Mouse (Mus musculus): ENCODE data around the gene Rpl9. TPM values are rescaled to one million over a fixed set of nuclear protein-coding genes. Genes with fewer than 3 reads are reported as not detected.

Gene Rpl9
- polyA plus RNA-seq, 1 experiment from 2014 or later = 925 TPM

DNA sequence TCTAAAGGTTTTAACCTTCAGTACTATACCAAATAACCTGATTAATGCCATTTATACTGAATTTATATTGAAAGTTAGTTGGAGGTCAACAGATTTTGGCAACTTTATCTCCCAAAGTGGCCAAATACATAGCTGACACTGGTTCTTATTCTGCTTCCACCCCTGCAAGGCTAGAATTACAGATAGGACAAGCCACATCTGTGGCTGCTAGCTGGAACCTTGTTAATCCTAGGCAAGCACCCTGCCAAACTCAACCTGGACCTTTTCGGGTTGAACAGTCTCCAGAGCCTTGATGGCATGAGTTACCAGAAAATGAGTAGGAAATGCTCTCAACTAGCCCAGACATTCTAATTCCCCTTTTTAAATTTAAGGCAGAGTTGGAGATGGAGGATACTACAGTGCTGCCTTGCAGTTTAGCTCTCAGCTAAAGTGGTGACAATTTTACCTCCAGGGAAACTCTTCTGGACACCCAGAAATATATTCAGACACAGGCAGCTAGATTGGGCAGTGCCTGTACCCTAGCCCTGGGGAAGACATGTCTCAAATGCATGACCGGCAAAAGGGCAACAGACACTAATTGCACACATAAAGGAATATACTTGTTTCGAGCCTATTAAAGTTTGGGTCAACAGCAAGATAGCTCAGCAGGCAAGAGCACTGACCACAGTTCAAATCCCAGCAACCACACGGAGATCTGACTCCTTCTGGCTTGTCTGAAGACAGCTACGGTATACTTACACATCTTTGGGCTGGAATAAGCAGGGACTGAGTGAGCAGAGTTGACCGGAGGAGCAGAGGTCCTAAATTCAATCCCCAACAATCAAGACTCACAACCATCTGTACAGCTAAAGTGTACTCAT lies 4.0 kb downstream of the Rpl9 start:
- peaks cover 53% of the 10 kb centered on the region for H3K36me3 ChIP-seq (ENCODE audit: control insufficient read depth, insufficient read depth, low read length)
- no peaks in the 10 kb centered on the region for H3K9me3 ChIP-seq (replicated peaks; ENCODE audit: control insufficient read depth, low read length)
- ATAC-seq = no peak
- peaks cover 13% of the 10 kb centered on the region for H3K4me1 ChIP-seq (ENCODE audit: control insufficient read depth, insufficient read depth, low read length)
- H3K27me3 ChIP-seq (replicated peaks; ENCODE audit: control insufficient read depth, insufficient read depth, low read length) = no peaks in the 10 kb centered on the region
- DNase-seq (ENCODE audit: low spot score) = no peak
- no peak overlapping the region for H3K9ac ChIP-seq (ENCODE audit: low read length)
- no peak overlapping the region for H3K27ac ChIP-seq (ENCODE audit: low read depth, low read length)
- H3K4me3 ChIP-seq (ENCODE audit: low read depth, low read length) = no peak overlapping the region
- WGBS = 81% methylated on average over 6 of the region's 6 CpGs
- H3K4me2 ChIP-seq (ENCODE audit: low read length) = no peak overlapping the region

DNA sequence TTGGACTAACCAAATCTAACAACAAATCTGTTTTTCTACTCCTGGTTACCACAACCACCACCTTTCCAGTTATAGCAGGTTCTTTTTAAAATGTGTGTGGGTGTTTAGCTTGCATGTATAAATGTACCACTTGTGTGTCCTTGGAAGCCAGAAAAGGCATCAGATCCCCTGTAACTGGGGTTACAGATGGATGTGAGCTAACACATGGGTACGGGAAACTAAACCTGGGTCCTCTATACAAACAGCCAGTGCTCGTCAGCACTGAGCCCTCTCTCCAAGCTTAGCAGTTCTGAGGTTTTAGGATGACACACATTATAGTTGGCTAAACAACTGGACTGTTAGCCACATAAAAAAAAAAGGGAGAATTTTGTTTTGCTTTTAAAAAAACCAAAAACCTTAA lies 5.5 kb downstream of the Rpl9 start:
- no peaks in the 10 kb centered on the region for H3K9me3 ChIP-seq (replicated peaks; ENCODE audit: control insufficient read depth, low read length)
- H3K9ac ChIP-seq (ENCODE audit: low read length) = no peak overlapping the region
- DNase-seq (ENCODE audit: low spot score) (no peak), ATAC-seq (no peak)
- H3K27me3 ChIP-seq (replicated peaks; ENCODE audit: control insufficient read depth, insufficient read depth, low read length) = no peaks in the 10 kb centered on the region
- H3K4me3 ChIP-seq (ENCODE audit: low read depth, low read length) = no peak overlapping the region
- H3K27ac ChIP-seq (ENCODE audit: low read depth, low read length) = no peak overlapping the region
- H3K36me3 ChIP-seq (ENCODE audit: control insufficient read depth, insufficient read depth, low read length) = peaks cover 53% of the 10 kb centered on the region
- H3K4me1 ChIP-seq (ENCODE audit: control insufficient read depth, insufficient read depth, low read length) = peaks cover 9% of the 10 kb centered on the region
- WGBS = 59% methylated on average over 2 of the region's 2 CpGs
- H3K4me2 ChIP-seq (ENCODE audit: low read length) = no peak overlapping the region

DNA sequence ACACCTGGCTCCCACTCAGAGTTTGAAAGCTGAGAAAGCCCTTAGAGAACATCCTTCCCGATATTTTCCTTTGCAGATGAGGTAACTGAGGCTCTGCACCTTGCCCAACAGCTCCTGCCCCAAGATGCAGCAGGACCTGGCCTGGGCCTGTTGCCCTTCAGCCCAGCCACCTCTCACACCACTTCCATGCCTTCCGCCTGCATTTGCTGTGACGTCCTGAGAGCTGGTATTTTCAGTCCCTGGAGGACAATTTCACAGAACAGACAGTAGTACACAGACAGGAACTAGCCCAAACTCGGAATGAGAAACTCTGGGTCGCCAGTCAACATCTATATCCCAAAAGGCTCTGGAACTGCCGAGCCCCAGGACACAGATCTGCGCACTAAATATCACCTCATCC lies 16.5 kb downstream of the Rpl9 start:
- Histone ChIP-seq H3K4me1 (ENCODE audit: control insufficient read depth, insufficient read depth, low read length) (no peaks in the 10 kb centered on the region), H3K4me2 (ENCODE audit: low read length) (no peak overlapping the region), H3K36me3 (ENCODE audit: control insufficient read depth, insufficient read depth, low read length) (no peaks in the 10 kb centered on the region), H3K27me3 (replicated peaks; ENCODE audit: control insufficient read depth, insufficient read depth, low read length) (no peaks in the 10 kb centered on the region), H3K27ac (ENCODE audit: low read depth, low read length) (no peak overlapping the region), H3K9ac (ENCODE audit: low read length) (no peak overlapping the region), H3K4me3 (ENCODE audit: low read depth, low read length) (no peak overlapping the region), H3K9me3 (replicated peaks; ENCODE audit: control insufficient read depth, low read length) (no peaks in the 10 kb centered on the region)
- DNase-seq (ENCODE audit: low spot score) (no peak), ATAC-seq (no peak)
- 83% methylated on average over 7 of the region's 7 CpGs for WGBS

DNA sequence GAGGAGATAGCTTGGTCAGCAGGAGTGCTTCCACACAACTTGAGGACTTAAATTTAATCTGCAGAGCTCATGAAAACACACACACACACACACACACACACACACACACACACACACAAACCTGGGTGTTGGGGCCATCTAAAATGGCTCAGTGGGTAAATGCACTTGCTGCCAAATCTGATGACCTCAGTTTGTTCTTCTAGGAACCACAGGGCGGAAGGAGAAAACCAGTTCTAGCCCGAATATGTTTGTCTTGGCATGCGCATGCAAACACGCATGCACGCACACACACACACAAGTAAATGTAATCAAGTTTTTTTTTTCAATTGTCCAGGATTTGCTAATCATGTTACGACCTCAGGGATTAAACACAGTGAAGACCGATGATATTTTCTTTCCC lies 19.7 kb downstream of the Rpl9 start:
- DNase-seq (ENCODE audit: low spot score) (no peak), ATAC-seq (no peak)
- Histone ChIP-seq H3K4me2 (ENCODE audit: low read length) (no peak overlapping the region), H3K4me3 (ENCODE audit: low read depth, low read length) (no peak overlapping the region), H3K9ac (ENCODE audit: low read length) (no peak overlapping the region), H3K27me3 (replicated peaks; ENCODE audit: control insufficient read depth, insufficient read depth, low read length) (no peaks in the 10 kb centered on the region), H3K4me1 (ENCODE audit: control insufficient read depth, insufficient read depth, low read length) (no peaks in the 10 kb centered on the region), H3K9me3 (replicated peaks; ENCODE audit: control insufficient read depth, low read length) (no peaks in the 10 kb centered on the region), H3K36me3 (ENCODE audit: control insufficient read depth, insufficient read depth, low read length) (no peaks in the 10 kb centered on the region), H3K27ac (ENCODE audit: low read depth, low read length) (no peak overlapping the region)
- WGBS = 95% methylated on average over 7 of the region's 7 CpGs

DNA sequence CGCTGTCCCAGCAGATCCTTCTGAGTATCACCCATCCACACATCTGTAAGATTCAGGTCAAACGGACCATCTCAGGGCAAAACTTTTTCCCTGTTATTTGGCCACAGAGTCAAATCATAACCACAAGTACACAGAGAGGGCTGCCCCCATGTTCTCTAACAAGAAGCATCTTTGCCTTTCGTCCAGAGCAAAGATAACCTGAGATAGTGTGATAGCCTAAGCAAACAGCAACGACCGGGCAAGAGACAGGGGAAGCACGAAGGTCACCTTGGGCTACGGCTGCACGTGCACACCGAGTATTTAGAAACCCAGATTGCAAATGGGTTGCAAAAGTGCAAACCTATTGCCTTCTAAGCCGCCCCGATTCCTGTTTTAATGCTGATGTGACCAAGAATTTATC lies 23.4 kb downstream of the Rpl9 start:
- WGBS = 89% methylated on average over 11 of the region's 11 CpGs
- Histone ChIP-seq H3K36me3 (ENCODE audit: control insufficient read depth, insufficient read depth, low read length) (no peaks in the 10 kb centered on the region), H3K4me2 (ENCODE audit: low read length) (no peak overlapping the region), H3K4me1 (ENCODE audit: control insufficient read depth, insufficient read depth, low read length) (no peaks in the 10 kb centered on the region), H3K9ac (ENCODE audit: low read length) (no peak overlapping the region), H3K4me3 (ENCODE audit: low read depth, low read length) (no peak overlapping the region), H3K27ac (ENCODE audit: low read depth, low read length) (no peak overlapping the region), H3K27me3 (replicated peaks; ENCODE audit: control insufficient read depth, insufficient read depth, low read length) (no peaks in the 10 kb centered on the region), H3K9me3 (replicated peaks; ENCODE audit: control insufficient read depth, low read length) (no peaks in the 10 kb centered on the region)
- DNase-seq (ENCODE audit: low spot score) (no peak), ATAC-seq (no peak)

DNA sequence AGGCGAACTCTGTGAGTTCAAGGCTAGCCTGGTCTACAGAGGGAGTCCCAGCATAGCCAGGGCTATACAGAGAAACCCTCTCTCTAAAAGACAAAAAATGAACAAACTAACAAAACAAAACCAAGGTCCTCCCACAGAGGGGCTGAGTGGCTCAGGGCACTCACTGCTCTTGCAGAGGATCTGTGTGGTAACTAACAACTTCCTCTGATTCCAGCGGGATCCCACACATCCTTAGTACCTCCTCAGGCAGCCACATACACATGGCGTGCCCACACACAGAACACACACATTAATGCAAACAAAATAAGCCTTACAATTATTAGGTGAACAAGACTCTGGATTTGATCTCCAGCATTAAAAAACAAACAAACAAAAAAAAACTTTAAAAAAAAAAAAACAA lies 33.5 kb downstream of the Rpl9 start:
- Histone ChIP-seq H3K4me1 (ENCODE audit: control insufficient read depth, insufficient read depth, low read length) (no peaks in the 10 kb centered on the region), H3K9me3 (replicated peaks; ENCODE audit: control insufficient read depth, low read length) (no peaks in the 10 kb centered on the region), H3K36me3 (ENCODE audit: control insufficient read depth, insufficient read depth, low read length) (no peaks in the 10 kb centered on the region), H3K4me2 (ENCODE audit: low read length) (no peak overlapping the region), H3K4me3 (ENCODE audit: low read depth, low read length) (no peak overlapping the region), H3K9ac (ENCODE audit: low read length) (no peak overlapping the region), H3K27ac (ENCODE audit: low read depth, low read length) (no peak overlapping the region), H3K27me3 (replicated peaks; ENCODE audit: control insufficient read depth, insufficient read depth, low read length) (no peaks in the 10 kb centered on the region)
- DNase-seq (ENCODE audit: low spot score) = no peak
- no peak for ATAC-seq
- 86% methylated on average over 3 of the region's 3 CpGs for WGBS

DNA sequence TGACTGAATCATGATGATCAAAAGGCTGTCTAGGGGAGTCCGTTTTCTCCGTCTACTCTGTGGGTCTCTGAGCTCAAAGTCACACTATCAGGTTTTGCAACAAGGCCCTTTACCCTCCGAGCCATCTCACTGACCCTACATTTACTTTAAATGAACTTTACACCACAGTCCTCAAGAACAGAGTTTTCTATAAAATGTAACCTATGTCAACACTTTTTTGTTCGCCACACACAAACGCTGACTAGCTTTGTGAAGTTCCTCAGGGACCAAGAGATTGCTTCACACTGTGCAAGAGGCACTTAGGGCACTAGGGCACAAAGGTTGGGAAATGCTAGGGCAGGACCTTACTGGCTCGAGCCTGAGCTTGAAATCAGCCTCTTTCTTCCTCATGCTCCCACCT lies 34.4 kb downstream of the Rpl9 start:
- H3K27ac ChIP-seq (ENCODE audit: low read depth, low read length) = no peak overlapping the region
- no peak overlapping the region for H3K9ac ChIP-seq (ENCODE audit: low read length)
- 86% methylated on average over 6 of the region's 6 CpGs for WGBS
- DNase-seq (ENCODE audit: low spot score) (no peak), ATAC-seq (no peak)
- H3K4me1 ChIP-seq (ENCODE audit: control insufficient read depth, insufficient read depth, low read length) = no peaks in the 10 kb centered on the region
- no peaks in the 10 kb centered on the region for H3K27me3 ChIP-seq (replicated peaks; ENCODE audit: control insufficient read depth, insufficient read depth, low read length)
- H3K9me3 ChIP-seq (replicated peaks; ENCODE audit: control insufficient read depth, low read length) = no peaks in the 10 kb centered on the region
- no peak overlapping the region for H3K4me3 ChIP-seq (ENCODE audit: low read depth, low read length)
- no peaks in the 10 kb centered on the region for H3K36me3 ChIP-seq (ENCODE audit: control insufficient read depth, insufficient read depth, low read length)
- H3K4me2 ChIP-seq (ENCODE audit: low read length) = no peak overlapping the region

DNA sequence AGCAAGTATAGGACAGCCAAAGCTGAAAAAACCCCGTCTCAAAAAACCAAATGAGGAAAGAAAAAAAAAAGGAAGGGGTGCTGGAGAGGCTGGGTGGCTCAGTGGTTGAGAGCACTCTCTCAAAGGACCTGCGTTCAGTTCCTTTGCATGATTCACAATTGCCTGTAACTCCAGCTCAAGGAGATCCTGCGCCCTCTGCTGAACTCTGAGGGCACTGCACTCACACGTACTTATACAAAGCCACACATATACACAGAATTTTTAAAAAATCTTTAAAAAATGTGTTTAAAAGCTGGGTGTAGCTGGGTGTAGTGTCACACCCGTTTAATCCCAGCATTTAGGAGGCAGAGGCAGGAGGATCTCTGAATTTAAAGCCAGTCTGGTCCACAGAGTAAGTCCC lies 36.3 kb downstream of the Rpl9 start:
- no peaks in the 10 kb centered on the region for H3K4me1 ChIP-seq (ENCODE audit: control insufficient read depth, insufficient read depth, low read length)
- 78% methylated on average over 5 of the region's 5 CpGs for WGBS
- no peak overlapping the region for H3K4me3 ChIP-seq (ENCODE audit: low read depth, low read length)
- H3K9ac ChIP-seq (ENCODE audit: low read length) = no peak overlapping the region
- H3K27ac ChIP-seq (ENCODE audit: low read depth, low read length) = no peak overlapping the region
- no peaks in the 10 kb centered on the region for H3K9me3 ChIP-seq (replicated peaks; ENCODE audit: control insufficient read depth, low read length)
- no peaks in the 10 kb centered on the region for H3K27me3 ChIP-seq (replicated peaks; ENCODE audit: control insufficient read depth, insufficient read depth, low read length)
- H3K36me3 ChIP-seq (ENCODE audit: control insufficient read depth, insufficient read depth, low read length) = no peaks in the 10 kb centered on the region
- no peak overlapping the region for H3K4me2 ChIP-seq (ENCODE audit: low read length)
- ATAC-seq = no peak
- no peak for DNase-seq (ENCODE audit: low spot score)

DNA sequence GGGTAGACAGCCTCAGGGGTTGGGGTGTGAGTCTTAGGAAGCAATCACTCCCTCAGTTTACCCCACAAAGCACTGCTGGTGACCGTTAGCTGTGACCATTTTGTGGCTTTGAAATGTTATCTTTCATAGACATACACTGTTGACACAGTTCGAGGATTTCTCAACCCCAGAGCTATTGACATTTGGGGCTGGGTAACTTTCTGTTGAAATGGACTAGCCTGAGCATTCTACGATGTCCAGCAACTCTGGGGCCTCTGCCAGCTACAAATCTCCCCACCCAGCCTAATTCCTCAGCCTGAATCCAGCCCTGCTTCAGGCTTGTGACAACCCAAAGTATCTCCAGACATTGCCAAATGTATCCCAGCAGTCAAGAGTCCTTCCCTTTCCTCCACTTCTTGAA lies 37.1 kb downstream of the Rpl9 start:
- Histone ChIP-seq H3K9ac (ENCODE audit: low read length) (no peak overlapping the region), H3K36me3 (ENCODE audit: control insufficient read depth, insufficient read depth, low read length) (no peaks in the 10 kb centered on the region), H3K27me3 (replicated peaks; ENCODE audit: control insufficient read depth, insufficient read depth, low read length) (no peaks in the 10 kb centered on the region), H3K27ac (ENCODE audit: low read depth, low read length) (no peak overlapping the region), H3K4me2 (ENCODE audit: low read length) (no peak overlapping the region), H3K4me1 (ENCODE audit: control insufficient read depth, insufficient read depth, low read length) (no peaks in the 10 kb centered on the region), H3K9me3 (replicated peaks; ENCODE audit: control insufficient read depth, low read length) (no peaks in the 10 kb centered on the region), H3K4me3 (ENCODE audit: low read depth, low read length) (no peak overlapping the region)
- ATAC-seq = no peak
- DNase-seq (ENCODE audit: low spot score) = no peak
- WGBS = 92% methylated on average over 3 of the region's 3 CpGs

Measured in forebrain, embryonic 14.5 days (tissue).